Mouse (Mus musculus): ENCODE measurements around the gene Creb5. TPM values are rescaled to one million over a fixed set of nuclear protein-coding genes. Genes with fewer than 3 reads are reported as not detected.

The Creb5 gene
- polyA plus RNA-seq, 2 experiments from 2014 or later = 0.52 TPM; not detected in 1

- ATAC-seq = no peak
Measured at GRCm38 (mm10) chr6:53709694-53710442, 422.8 kb downstream of the Creb5 start.

DNA sequence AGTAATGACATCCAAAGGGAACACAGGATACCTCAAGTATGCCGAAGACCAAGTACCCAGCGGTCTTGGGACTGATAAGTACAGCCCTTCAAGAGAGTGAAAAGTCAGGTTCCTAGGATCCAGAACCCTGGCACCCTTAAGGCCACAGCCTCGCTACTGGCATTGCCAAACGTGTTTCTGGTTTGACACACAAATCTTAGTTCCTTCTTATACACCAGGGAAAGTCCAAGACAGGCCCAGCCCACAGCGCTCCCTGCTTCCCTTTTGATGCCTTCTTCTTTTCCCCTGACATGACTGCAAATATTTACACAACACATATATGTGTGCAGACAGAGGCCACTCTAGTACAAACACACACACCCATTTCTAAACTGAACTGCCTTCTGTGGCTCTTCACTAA, 423.5 kb downstream of the Creb5 start:
- no peak for ATAC-seq

DNA sequence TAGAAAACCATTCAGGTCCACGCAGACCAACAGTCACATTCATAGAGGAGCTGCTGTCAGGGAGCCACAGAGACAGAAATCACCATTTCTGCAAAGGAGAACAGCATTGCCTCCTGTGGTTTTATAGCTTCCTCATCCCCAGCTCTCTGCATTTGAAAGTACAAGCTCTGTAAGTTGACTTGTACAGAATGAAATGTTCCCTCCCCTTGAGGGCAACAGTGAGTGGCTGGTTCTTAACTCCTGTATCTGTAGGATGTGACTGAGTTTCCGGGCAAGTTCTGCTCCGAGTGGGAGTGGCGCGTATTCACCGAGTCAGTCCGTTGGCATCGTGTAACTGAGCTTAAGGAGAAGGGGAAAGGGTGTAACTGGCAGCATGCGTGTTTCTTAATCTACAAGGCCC, 426.1 kb downstream of the Creb5 start:
- no peak for ATAC-seq

DNA sequence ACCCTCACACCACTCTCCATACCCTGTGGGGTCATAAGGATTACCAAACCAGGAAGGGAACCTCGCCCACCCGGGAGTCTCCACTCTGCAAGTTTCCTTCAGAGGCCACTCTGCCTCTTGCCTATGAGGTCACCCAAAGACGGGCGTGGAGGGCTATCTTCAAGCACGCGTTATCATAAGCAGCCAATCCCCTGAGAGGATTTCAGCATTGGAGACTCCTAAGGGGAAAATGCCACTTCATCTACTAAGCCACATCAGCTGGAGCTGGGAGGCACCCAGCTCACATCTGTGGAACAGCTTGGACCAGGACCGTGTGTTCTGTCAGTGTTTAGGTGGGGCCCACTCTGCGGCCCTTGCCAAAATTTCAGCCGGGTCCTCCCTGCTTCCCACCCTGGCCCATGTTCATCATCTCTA, 427.8 kb downstream of the Creb5 start:
- ATAC-seq = no peak

- no peak for ATAC-seq
Measured at GRCm38 (mm10) chr6:53716013-53716412, 428.9 kb downstream of the Creb5 start.

DNA sequence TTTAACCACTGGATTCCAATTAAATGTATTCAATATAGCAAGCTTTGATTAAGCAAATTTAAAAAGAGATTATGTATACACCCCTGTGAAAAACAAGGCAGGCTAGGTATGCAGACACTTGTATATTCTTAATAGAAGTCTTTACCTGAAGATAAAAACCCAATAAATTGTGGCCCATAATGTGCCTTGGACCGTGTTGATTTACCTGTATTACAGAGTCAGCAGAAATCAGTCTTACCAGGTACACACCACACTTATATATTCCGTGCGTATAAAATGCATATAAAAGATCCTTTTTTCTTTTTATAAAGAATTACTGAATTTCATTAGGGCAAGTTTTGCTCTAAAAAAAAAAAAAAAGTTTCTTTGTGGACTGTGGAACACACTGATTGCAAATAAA, 432.9 kb downstream of the Creb5 start:
- ATAC-seq = no peak

DNA sequence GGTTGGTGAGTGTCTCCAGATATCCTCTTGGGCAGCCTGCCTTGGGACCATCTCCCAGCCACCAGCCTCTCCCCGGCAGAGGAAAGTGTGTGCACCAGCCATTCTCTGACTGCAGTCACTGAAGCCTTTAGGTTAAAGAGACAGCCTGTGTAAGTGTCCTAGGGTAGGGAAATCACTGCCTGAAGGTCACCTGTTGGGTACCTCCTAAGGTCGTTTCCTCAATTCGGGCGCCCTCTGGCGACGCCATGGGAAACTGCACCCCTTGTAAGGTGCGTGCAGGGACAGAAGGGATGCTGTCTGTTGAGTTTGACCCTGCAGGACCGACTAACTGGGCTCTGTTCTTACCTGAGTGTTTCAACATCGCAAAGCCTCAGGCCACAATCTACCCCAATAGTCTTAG, 434.5 kb downstream of the Creb5 start:
- no peak for ATAC-seq

DNA sequence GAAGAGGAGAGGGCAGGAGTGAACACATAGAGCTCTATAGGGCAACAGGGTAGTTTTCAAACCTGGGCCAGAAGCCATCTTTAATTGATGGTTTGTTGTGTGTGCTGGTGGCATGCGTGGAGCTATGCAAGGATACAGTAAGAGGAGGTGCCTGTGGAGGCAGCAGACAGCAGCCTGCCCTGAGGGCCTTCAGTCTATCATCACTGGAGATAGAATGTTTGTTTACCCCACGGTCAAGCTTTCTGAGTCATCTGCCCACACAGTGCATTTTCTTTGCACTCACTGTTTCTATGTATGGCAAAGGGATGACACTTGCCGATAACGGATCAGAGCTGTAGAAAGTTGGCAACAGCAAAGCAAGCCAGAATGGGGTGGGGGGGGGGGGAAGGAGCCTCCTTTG, 435.6 kb downstream of the Creb5 start:
- no peak for ATAC-seq

- no peak for ATAC-seq
Measured at GRCm38 (mm10) chr6:53730487-53730886, 443.4 kb downstream of the Creb5 start.

GRCm38 (mm10) chr6:53730996-53731485, 444.0 kb downstream of the Creb5 start:
- no peak for ATAC-seq

DNA sequence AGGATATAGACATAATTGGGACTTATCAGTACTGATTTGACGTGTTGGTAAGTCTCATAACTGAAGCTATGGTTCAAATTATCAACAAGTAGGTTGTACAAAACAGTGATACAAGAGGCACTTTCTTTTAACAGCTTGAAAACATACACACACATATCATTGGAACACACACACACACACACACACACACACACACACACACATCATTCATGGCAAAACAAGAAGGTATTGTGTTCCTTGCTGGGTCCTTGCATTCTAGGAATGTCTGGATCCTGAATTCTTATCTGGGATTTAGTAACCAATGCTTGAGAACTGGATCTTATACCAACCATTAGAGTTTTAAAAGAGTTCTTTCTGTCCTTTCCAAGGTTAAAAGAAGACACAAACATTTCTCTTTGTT, 446.5 kb downstream of the Creb5 start:
- no peak for ATAC-seq

DNA sequence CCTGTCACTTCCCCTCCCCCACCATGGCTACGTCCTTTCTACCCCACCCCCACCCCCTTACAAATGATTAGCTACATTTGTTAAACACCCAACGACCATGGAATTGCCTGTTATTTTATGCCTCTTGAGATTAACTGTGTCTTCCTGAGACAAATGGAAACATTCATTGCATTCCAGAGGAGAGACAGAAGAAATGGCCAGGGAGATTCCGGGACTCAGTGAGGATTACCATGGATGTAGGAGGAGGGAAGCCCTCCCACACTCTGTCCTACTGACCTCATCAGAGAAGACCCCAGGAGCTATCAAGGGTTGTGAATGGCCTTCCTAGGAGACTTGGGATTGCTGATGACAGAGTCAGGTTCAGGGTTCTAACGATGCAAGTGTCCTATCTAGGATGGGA, 446.9 kb downstream of the Creb5 start:
- ATAC-seq = no peak

GRCm38 (mm10) chr6:53735696-53736095, 448.6 kb downstream of the Creb5 start:
- ATAC-seq = no peak

- ATAC-seq = no peak
Measured at GRCm38 (mm10) chr6:53738206-53738605, 451.1 kb downstream of the Creb5 start.

GRCm38 (mm10) chr6:53741222-53741621, 454.2 kb downstream of the Creb5 start:
- ATAC-seq = no peak

Other genes starting within 250 kb of the Creb5 start
- 1 to 10 TPM; 7.7 to 8.3 TPM for gene Jazf1, start 218.6 kb upstream of the Creb5 start, polyA plus RNA-seq (2017; shearing (Covaris generic))

Measured in activated CD4-positive, CD25-positive, alpha-beta regulatory T cell, adult 4 months (primary cell).